Mouse (Mus musculus): ENCODE results near the gene Myrfl.
A peak's percentile ranks its signal among the peaks of the same experiment; 100 is the strongest.

Gene Myrfl

GRCm38 (mm10) chr10:116896336-116897177, at the start of gene Myrfl:
TSS of gene Myrfl (minus strand) at chr10:116896919.
- no peak for DNase-seq

GRCm38 (mm10) chr10:116944940-116945339, 48.2 kb upstream of the Myrfl start:
- DNase-seq = no peak

GRCm38 (mm10) chr10:116944144-116944543, 47.4 kb upstream of the Myrfl start:
- no peak for DNase-seq

DNA sequence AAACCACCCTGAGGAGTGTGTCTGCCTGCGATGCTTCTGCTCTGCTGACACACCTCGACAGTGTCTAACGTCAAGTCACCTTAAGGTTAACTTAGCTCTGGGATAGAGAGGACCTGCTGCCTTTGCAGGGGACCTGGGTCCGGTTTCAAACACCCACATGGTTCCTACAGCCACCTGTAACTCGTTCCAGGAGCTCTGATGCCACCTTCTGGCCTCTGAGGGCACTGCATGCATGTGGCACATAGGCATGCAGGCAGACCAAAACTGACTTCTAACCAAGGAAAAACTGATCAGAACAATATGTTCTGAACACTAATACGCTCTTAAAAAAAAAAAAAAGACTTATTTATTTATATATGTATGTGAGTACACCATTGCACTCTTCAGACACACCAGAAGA, 46.3 kb upstream of the Myrfl start:
- peak; percentile 28 for DNase-seq

- DNase-seq = no peak
Measured at GRCm38 (mm10) chr10:116935028-116935427, 38.3 kb upstream of the Myrfl start.

DNA sequence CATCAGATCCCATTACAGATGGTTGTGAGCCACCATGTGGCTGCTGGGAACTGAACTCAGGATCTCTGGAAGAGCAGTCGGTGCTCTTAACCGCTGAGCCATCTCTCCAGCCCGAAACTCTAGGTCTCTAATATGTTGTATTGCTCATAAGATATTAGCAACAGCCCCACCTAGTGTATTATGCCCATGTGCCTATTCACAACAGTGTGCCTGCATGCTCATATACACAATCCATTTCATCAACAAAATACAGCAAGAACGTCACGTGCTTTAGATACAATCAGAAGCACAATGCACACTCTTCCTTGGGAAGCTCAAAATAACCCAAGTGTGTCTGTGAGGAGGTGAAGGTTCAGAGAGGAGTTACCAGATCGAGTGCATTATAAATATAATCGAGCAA, 37.1 kb upstream of the Myrfl start:
- DNase-seq = no peak

DNA sequence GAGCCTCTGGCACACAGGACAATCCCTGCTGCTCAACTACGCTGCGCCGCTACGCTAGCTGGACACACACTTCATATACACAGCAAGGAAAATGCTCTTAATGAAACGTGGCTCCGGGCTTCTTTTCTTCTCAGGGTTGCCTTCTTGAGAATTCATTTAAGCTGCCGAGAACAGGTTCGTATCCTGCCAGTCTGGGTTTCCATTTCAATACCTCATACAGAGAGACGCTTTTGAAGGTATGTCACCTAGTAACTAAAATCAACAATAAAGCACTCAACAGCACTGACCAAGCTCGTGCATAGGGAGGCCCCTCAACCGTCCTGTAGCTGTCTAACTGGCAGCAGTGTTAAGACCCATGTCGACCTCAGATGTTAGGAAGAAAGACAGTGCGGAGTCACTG, 35.7 kb upstream of the Myrfl start:
- DNase-seq = no peak

- no peak for DNase-seq
Measured at GRCm38 (mm10) chr10:116931497-116932179, 34.9 kb upstream of the Myrfl start.

- no peak for DNase-seq
Measured at GRCm38 (mm10) chr10:116930936-116931335, 34.2 kb upstream of the Myrfl start.

DNA sequence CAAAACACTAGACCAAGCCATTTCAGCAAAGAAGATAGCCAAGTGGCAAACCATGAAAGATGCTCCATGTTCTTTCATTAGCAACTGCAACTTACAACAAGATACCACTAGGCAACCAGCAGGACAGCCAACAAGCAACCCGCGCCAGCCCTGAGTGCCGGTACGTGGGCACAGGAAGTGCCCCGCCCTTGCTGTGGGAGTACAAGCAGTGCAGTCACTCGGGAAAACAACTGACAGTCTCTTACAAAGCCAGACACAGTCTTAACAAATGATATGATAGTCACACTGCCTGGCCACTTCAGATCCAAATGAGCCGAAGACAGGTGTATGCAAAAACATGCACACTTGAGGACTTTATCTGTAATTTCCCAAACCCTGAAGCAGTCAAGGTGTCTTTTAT, 33.8 kb upstream of the Myrfl start:
- peak; percentile 40 for DNase-seq

DNA sequence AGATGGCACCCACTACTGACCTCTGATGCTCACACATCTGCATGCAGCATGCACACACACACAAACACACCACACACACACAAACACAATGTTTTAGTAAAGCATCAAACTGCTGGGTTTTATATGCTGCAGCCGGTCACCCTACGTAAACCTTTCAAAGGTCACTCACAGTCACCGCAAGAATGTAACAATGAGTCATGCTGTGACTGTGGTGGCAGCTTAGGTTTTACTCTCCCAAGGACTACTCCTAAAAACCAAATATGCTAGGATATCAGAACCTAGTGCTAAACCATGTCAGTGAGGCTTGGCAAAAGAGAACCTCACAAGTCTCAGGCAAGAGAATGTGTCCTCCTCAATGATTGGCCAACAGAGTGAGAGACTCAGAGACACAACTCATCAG, 32.1 kb upstream of the Myrfl start:
- DNase-seq = no peak

GRCm38 (mm10) chr10:116926428-116927113, 29.9 kb upstream of the Myrfl start:
- DNase-seq = no peak

- no peak for DNase-seq
Measured at GRCm38 (mm10) chr10:116923651-116924495, 27.2 kb upstream of the Myrfl start.

DNA sequence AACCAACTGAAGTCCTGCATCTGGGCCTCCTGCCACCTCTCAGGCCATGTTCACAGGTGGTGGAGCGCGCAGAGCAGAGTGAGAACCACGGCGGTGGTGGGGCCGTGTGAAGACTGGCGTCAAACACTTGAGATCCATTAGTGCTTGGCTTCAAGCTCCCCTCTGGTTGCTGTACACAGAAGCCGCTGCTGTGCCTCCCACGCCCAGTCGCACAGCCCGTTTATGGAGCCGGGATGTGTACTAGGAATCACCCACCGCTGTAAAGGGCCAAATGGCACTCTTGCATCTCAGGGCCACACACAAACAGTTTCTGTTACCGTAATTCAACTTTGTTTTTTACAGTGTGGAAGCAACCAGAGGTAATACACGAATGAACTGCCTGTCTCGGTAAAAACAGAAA, 25.4 kb upstream of the Myrfl start:
- no peak for DNase-seq

- no peak for DNase-seq
Measured at GRCm38 (mm10) chr10:116921416-116921815, 24.7 kb upstream of the Myrfl start.

GRCm38 (mm10) chr10:116920641-116921040, 23.9 kb upstream of the Myrfl start:
- no peak for DNase-seq

GRCm38 (mm10) chr10:116919368-116920317, 22.9 kb upstream of the Myrfl start:
- DNase-seq = no peak

- DNase-seq = no peak
Measured at GRCm38 (mm10) chr10:116916581-116916980, 19.9 kb upstream of the Myrfl start.

DNA sequence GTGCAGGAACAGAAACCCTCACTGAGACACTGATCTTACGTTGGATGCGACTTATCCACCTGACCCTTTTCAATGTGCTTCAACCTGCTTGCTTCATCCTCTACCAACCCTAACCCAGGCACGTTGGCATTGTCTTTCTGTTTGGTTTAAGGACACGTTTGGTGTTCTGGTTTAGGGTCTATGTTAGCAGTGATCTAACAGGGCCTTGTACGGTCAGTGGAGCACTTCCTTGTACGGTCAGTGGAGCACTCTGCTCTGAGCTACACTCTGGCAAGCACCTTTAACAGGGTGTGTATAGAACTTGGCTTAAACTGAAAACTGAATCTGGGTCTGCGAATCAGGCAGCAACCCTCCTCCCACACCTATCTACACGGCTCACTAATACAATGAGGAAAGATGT, 18.6 kb upstream of the Myrfl start:
- no peak for DNase-seq

DNA sequence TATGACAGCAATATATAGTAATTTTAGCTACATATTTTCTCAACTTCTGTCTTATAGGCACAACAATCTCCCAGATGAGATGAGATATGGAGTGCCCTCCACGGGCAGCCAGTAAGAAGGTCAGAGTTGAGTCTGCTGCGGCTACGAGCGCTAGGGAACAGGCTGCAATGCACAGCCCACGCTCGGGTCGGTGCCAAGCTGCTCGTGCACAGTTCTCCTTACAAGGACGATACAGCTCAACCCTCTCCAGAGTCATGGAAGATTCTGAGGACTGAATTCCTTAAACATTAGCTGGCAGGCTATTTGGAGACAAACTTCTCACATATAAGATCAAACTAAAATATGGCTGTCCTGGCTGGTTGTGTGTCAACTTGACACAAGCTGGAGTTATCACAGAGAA, 17.9 kb upstream of the Myrfl start:
- DNase-seq = no peak

- DNase-seq = no peak
Measured at GRCm38 (mm10) chr10:116913647-116914273, 17.0 kb upstream of the Myrfl start.
